Mouse (Mus musculus): ENCODE measurements around the gene Tex30. TPM values are rescaled to one million over a fixed set of nuclear protein-coding genes. Genes with fewer than 3 reads are reported as not detected.

The Tex30 gene
- 37.3 and 40.5 TPM in 2 replicates for polyA plus RNA-seq (2015; fragmentation: Nextera tagmentation; extraction: Ambion mirVana)

- Histone ChIP-seq H3K4me3 (peak within 1 kb of the TSS; percentile 81), H3K4me1 (peaks cover 14% of the 10 kb centered on the region), H3K27me3 (replicated peaks) (no peaks in the 10 kb centered on the region), H3K9ac (peak within 1 kb of the TSS; percentile 55), H3K36me3 (replicated peaks) (no peaks in the 10 kb centered on the region), H3K27ac (peak within 1 kb of the TSS; percentile 75), H3K9me3 (no peaks in the 10 kb centered on the region), H3K4me2 (peak within 1 kb of the TSS; percentile 78)
- under 1% methylated on average over 52 of the region's 55 CpGs for WGBS
- peak; percentile 99 for ATAC-seq (replicated peaks)
Measured at GRCm38 (mm10) chr1:44102259-44102717, at the start of gene Tex30. Gene Tex30 (minus strand): TSS chr1:44102441.

- Histone ChIP-seq H3K27me3 (replicated peaks) (no peaks in the 10 kb centered on the region), H3K4me2 (peak overlapping the region; percentile 71), H3K9me3 (no peaks in the 10 kb centered on the region), H3K4me3 (peak overlapping the region; percentile 71), H3K4me1 (peaks cover 14% of the 10 kb centered on the region), H3K27ac (peak overlapping the region; percentile 97), H3K36me3 (replicated peaks) (no peaks in the 10 kb centered on the region; the same call in 1 of the 2 replicates), H3K9ac (peak overlapping the region; percentile 91)
- ATAC-seq (replicated peaks), result no peak
- 33% methylated on average over 6 of the region's 6 CpGs for WGBS
Measured at GRCm38 (mm10) chr1:44148706-44149105, 46.5 kb upstream of the Tex30 start.

- H3K4me3 ChIP-seq, result peak within 1 kb of the TSS; percentile 71
- H3K36me3 ChIP-seq (replicated peaks), result peaks cover 5% of the 10 kb centered on the region
- H3K27ac ChIP-seq, result peak within 1 kb of the TSS; percentile 97
- no peaks in the 10 kb centered on the region for H3K9me3 ChIP-seq
- under 1% methylated on average over 66 of the region's 66 CpGs for WGBS
- peak; percentile 98 for ATAC-seq (replicated peaks)
- peak within 1 kb of the TSS; percentile 71 for H3K4me2 ChIP-seq
- H3K4me1 ChIP-seq, result peaks cover 14% of the 10 kb centered on the region
- no peaks in the 10 kb centered on the region for H3K27me3 ChIP-seq (replicated peaks)
- peak within 1 kb of the TSS; percentile 91 for H3K9ac ChIP-seq
Measured at GRCm38 (mm10) chr1:44147563-44148381, 45.5 kb upstream of the Tex30 start, which contains the start of gene Ercc5. Gene Ercc5 (plus strand): TSS chr1:44147744.

- no peak overlapping the region for H3K27ac ChIP-seq
- peaks cover 21% of the 10 kb centered on the region for H3K36me3 ChIP-seq (replicated peaks)
- H3K27me3 ChIP-seq (replicated peaks), result no peaks in the 10 kb centered on the region
- no peak for ATAC-seq (replicated peaks)
- no peak overlapping the region for H3K9ac ChIP-seq
- H3K4me1 ChIP-seq, result peaks cover 7% of the 10 kb centered on the region
- H3K4me2 ChIP-seq, result no peak overlapping the region
- H3K9me3 ChIP-seq, result no peaks in the 10 kb centered on the region
- WGBS, result 90% methylated on average over 5 of the region's 5 CpGs
- H3K4me3 ChIP-seq, result no peak overlapping the region
Measured at GRCm38 (mm10) chr1:44142747-44143146, 40.5 kb upstream of the Tex30 start.

- 92% methylated on average over 4 of the region's 4 CpGs for whole genome bisulfite sequencing
- H3K27ac ChIP-seq, result no peak overlapping the region
- no peaks in the 10 kb centered on the region for H3K27me3 ChIP-seq (replicated peaks)
- no peak overlapping the region for H3K4me3 ChIP-seq
- no peak for ATAC-seq (replicated peaks)
- no peaks in the 10 kb centered on the region for H3K4me1 ChIP-seq
- no peaks in the 10 kb centered on the region for H3K9me3 ChIP-seq
- no peak overlapping the region for H3K4me2 ChIP-seq
- peaks cover 33% of the 10 kb centered on the region for H3K36me3 ChIP-seq (replicated peaks)
- H3K9ac ChIP-seq, result no peak overlapping the region
Measured at GRCm38 (mm10) chr1:44140232-44140631, 38.0 kb upstream of the Tex30 start.

- no peak overlapping the region for H3K27ac ChIP-seq
- no peaks in the 10 kb centered on the region for H3K4me1 ChIP-seq
- H3K4me3 ChIP-seq, result no peak overlapping the region
- H3K36me3 ChIP-seq (replicated peaks), result peaks cover 19% of the 10 kb centered on the region; the same call in 1 of the 2 replicates
- no peaks in the 10 kb centered on the region for H3K27me3 ChIP-seq (replicated peaks)
- ATAC-seq (replicated peaks), result no peak
- WGBS, result 92% methylated on average over 4 of the region's 4 CpGs
- no peak overlapping the region for H3K4me2 ChIP-seq
- no peaks in the 10 kb centered on the region for H3K9me3 ChIP-seq
- no peak overlapping the region for H3K9ac ChIP-seq
Measured at GRCm38 (mm10) chr1:44129929-44130581, 27.8 kb upstream of the Tex30 start.

GRCm38 (mm10) chr1:44125590-44125989, 23.3 kb upstream of the Tex30 start:
- no peak overlapping the region for H3K4me2 ChIP-seq
- H3K36me3 ChIP-seq (replicated peaks), result peaks cover 15% of the 10 kb centered on the region; the same call in 1 of the 2 replicates
- 95% methylated on average over 4 of the region's 4 CpGs for WGBS
- H3K27ac ChIP-seq, result no peak overlapping the region
- no peaks in the 10 kb centered on the region for H3K9me3 ChIP-seq
- no peaks in the 10 kb centered on the region for H3K27me3 ChIP-seq (replicated peaks)
- no peak overlapping the region for H3K4me3 ChIP-seq
- H3K4me1 ChIP-seq, result peaks cover 12% of the 10 kb centered on the region
- H3K9ac ChIP-seq, result no peak overlapping the region
- no peak for ATAC-seq (replicated peaks)

GRCm38 (mm10) chr1:44122256-44122655, 20.0 kb upstream of the Tex30 start:
- ATAC-seq (replicated peaks), result no peak
- WGBS, result 92% methylated on average over 3 of the region's 3 CpGs
- Histone ChIP-seq H3K4me3 (no peak overlapping the region), H3K4me1 (peaks cover 24% of the 10 kb centered on the region), H3K9me3 (no peaks in the 10 kb centered on the region), H3K27me3 (replicated peaks) (no peaks in the 10 kb centered on the region), H3K27ac (no peak overlapping the region), H3K36me3 (replicated peaks) (0 out of 2 replicates have a peak, but pooled peaks cover 8% of the 10 kb centered on the region), H3K9ac (no peak overlapping the region), H3K4me2 (no peak overlapping the region)

GRCm38 (mm10) chr1:44120074-44120406, 17.8 kb upstream of the Tex30 start:
- H3K27me3 ChIP-seq (replicated peaks), result no peaks in the 10 kb centered on the region
- H3K9me3 ChIP-seq, result no peaks in the 10 kb centered on the region
- peaks cover 24% of the 10 kb centered on the region for H3K4me1 ChIP-seq
- 5% methylated on average over 6 of the region's 6 CpGs for WGBS
- no peak; the same call in 1 of the 2 replicates for ATAC-seq (replicated peaks)
- peak overlapping the region; percentile 95 for H3K9ac ChIP-seq
- peak overlapping the region; percentile 73 for H3K4me2 ChIP-seq
- H3K36me3 ChIP-seq (replicated peaks), result no peaks in the 10 kb centered on the region
- H3K4me3 ChIP-seq, result peak overlapping the region; percentile 59
- peak overlapping the region; percentile 97 for H3K27ac ChIP-seq

GRCm38 (mm10) chr1:44119201-44120073, 17.2 kb upstream of the Tex30 start:
- Histone ChIP-seq H3K9ac (peak overlapping the region; percentile 95), H3K27me3 (replicated peaks) (no peaks in the 10 kb centered on the region), H3K36me3 (replicated peaks) (no peaks in the 10 kb centered on the region), H3K4me3 (peak overlapping the region; percentile 59), H3K27ac (peak overlapping the region; percentile 97), H3K4me2 (peak overlapping the region; percentile 73), H3K9me3 (no peaks in the 10 kb centered on the region), H3K4me1 (peaks cover 24% of the 10 kb centered on the region)
- ATAC-seq (replicated peaks), result peak; percentile 90
- under 1% methylated on average over 42 of the region's 43 CpGs for WGBS

- no peaks in the 10 kb centered on the region for H3K27me3 ChIP-seq (replicated peaks)
- H3K4me1 ChIP-seq, result peaks cover 24% of the 10 kb centered on the region
- H3K4me3 ChIP-seq, result peak within 1 kb of the TSS; percentile 59
- H3K27ac ChIP-seq, result peak within 1 kb of the TSS; percentile 97
- under 1% methylated on average over 39 of the region's 39 CpGs for WGBS
- ATAC-seq (replicated peaks), result peak; percentile 98
- no peaks in the 10 kb centered on the region for H3K9me3 ChIP-seq
- peak within 1 kb of the TSS; percentile 95 for H3K9ac ChIP-seq
- H3K4me2 ChIP-seq, result peak within 1 kb of the TSS; percentile 73
- H3K36me3 ChIP-seq (replicated peaks), result 0 out of 2 replicates have a peak, but pooled peaks cover 2% of the 10 kb centered on the region
Measured at GRCm38 (mm10) chr1:44118239-44119054, 16.2 kb upstream of the Tex30 start, which contains the start of the genes Kdelc1 and Bivm. Gene Kdelc1 (minus strand): TSS chr1:44118808. Gene Bivm (plus strand): TSS chr1:44118957.

Measured in midbrain, embryonic 15.5 days (tissue).